Mouse (Mus musculus) kidney, postnatal 0 days (tissue): ENCODE results near the gene 6030452D12Rik. TPM values are rescaled to one million over a fixed set of nuclear protein-coding genes. Genes with fewer than 3 reads are reported as not detected.
A peak's percentile ranks its signal among the peaks of the same experiment; 100 is the strongest.

Experiments used
- ATAC-seq: fragments of 200-750 bp; cut with Nextera tagmentation; replicated peaks from 2 replicates; pipeline ENCODE4 v1.8.0; 2017; ENCODE audit warnings: low read depth, moderate number of reproducible peaks, moderate TSS enrichment, moderate library complexity; ENCODE audit not compliant: low FRiP score
- DNase-seq: peaks from one replicate; pipeline ENCODE4 v3.0.0-alpha.2; 2016; ENCODE audit warnings: low spot score
- H3K27ac ChIP-seq: fragments of 300-500 bp; sonication (generic); 2 replicates; pipeline ENCODE4 v1.5.1; 2014; ENCODE audit warnings: mild to moderate bottlenecking
- H3K27me3 ChIP-seq: fragments of 300-500 bp; sonication (generic); 2 replicates; pipeline ENCODE4 v1.6.1; 2014; ENCODE audit warnings: low read length, mixed read lengths; ENCODE audit not compliant: insufficient read depth
- H3K36me3 ChIP-seq: fragments of 300-500 bp; sonication (generic); 2 replicates; pipeline ENCODE4 v1.6.1; 2014; ENCODE audit warnings: low read length, mixed read lengths; ENCODE audit not compliant: insufficient read depth
- H3K4me1 ChIP-seq: fragments of 300-500 bp; sonication (generic); replicated peaks from 2 replicates; pipeline ENCODE4 v1.6.1; 2014; ENCODE audit warnings: antibody characterized with exemption, low read length, mixed read lengths; ENCODE audit not compliant: insufficient read depth
- H3K4me2 ChIP-seq: fragments of 300-500 bp; sonication (generic); 2 replicates; pipeline ENCODE4 v1.6.1; 2014; ENCODE audit warnings: mild to moderate bottlenecking, low read length, moderate library complexity, mixed read lengths
- H3K4me3 ChIP-seq: fragments of 300-500 bp; sonication (generic); replicated peaks from 2 replicates; pipeline ENCODE4 v1.5.1; 2014; ENCODE audit warnings: low read depth, low read length
- H3K9ac ChIP-seq: fragments of 300-500 bp; sonication (generic); 2 replicates; pipeline ENCODE4 v1.6.1; 2014; ENCODE audit warnings: low read depth, low read length
- H3K9me3 ChIP-seq: fragments of 300-500 bp; sonication (generic); replicated peaks from 2 replicates; pipeline ENCODE4 v1.6.1; 2016; ENCODE audit warnings: low read length, inconsistent platforms, mixed read lengths
- CTCF ChIP-seq: IDR thresholded peaks from 2 replicates; pipeline ENCODE4 v1.5.1; 2016; ENCODE audit warnings: antibody characterized with exemption, low read depth, mild to moderate bottlenecking, moderate library complexity
- whole genome bisulfite sequencing: fragments of 180-500 bp; shearing (Covaris S2); extraction: QIAGEN DNeasy Blood & Tissue Kit; methylation state at CpG from one replicate; pipeline ENCODE4 v1.1.7; 2014; 5-methylcytosine and 5-hydroxymethylcytosine counted together
- polyA plus RNA-seq: library from polyadenylated mRNA; unstranded; fragments of >200 nt; fragmentation: Nextera tagmentation; extraction: Ambion mirVana; gene quantifications from 2 replicates; pipeline ENCODE4 v1.2.1, GENCODE M21; 2015

The 6030452D12Rik gene
- polyA plus RNA-seq, 1 experiment from 2014 or later: not detected

GRCm38 (mm10) chr8:106550906-106551305, 50.6 kb downstream of the 6030452D12Rik start:
- Histone ChIP-seq H3K9ac (no peak overlapping the region), H3K27ac (no peak overlapping the region), H3K4me3 (no peak overlapping the region), H3K27me3 (no peaks in the 10 kb centered on the region), H3K36me3 (0 out of 2 replicates have a peak, but pooled peaks cover 7% of the 10 kb centered on the region), H3K4me2 (no peak overlapping the region), H3K4me1 (no peaks in the 10 kb centered on the region), H3K9me3 (no peaks in the 10 kb centered on the region)
- 97% methylated on average over 1 of the region's 1 CpGs for WGBS
- no peak for ATAC-seq
- no peak for TF ChIP-seq CTCF
- no peak for DNase-seq

GRCm38 (mm10) chr8:106554011-106554410, 53.7 kb downstream of the 6030452D12Rik start:
- Histone ChIP-seq H3K4me1 (no peaks in the 10 kb centered on the region), H3K27me3 (no peaks in the 10 kb centered on the region), H3K27ac (no peak overlapping the region), H3K9ac (no peak overlapping the region), H3K4me3 (no peak overlapping the region), H3K36me3 (0 out of 2 replicates have a peak, but pooled peaks cover 5% of the 10 kb centered on the region), H3K4me2 (no peak overlapping the region), H3K9me3 (no peaks in the 10 kb centered on the region)
- DNase-seq: no peak
- peak; percentile 33; the same call in 1 of the 2 replicates for TF ChIP-seq CTCF
- WGBS: 97% methylated on average over 5 of the region's 5 CpGs
- ATAC-seq: no peak

GRCm38 (mm10) chr8:106556068-106556645, 55.8 kb downstream of the 6030452D12Rik start:
- Histone ChIP-seq H3K4me1 (no peaks in the 10 kb centered on the region), H3K9ac (no peak overlapping the region), H3K9me3 (no peaks in the 10 kb centered on the region), H3K4me2 (no peak overlapping the region), H3K27me3 (no peaks in the 10 kb centered on the region), H3K4me3 (no peak overlapping the region), H3K36me3 (0 out of 2 replicates have a peak, but pooled peaks cover 5% of the 10 kb centered on the region), H3K27ac (no peak overlapping the region)
- no peak for TF ChIP-seq CTCF
- ATAC-seq: no peak
- no peak for DNase-seq
- WGBS: 62% methylated on average over 6 of the region's 7 CpGs

Other genes starting within 250 kb of the 6030452D12Rik start
- gene Smpd3, start 162.5 kb upstream of the 6030452D12Rik start, polyA plus RNA-seq: 0.27 and 0.42 TPM in 2 replicates
- gene Zfp90, start 85.2 kb upstream of the 6030452D12Rik start, polyA plus RNA-seq: 14.1 and 15.2 TPM in 2 replicates
- gene Cdh3, start 10.4 kb downstream of the 6030452D12Rik start, polyA plus RNA-seq: 20.9 and 23.3 TPM in 2 replicates
- gene Gm10073, start 72.9 kb downstream of the 6030452D12Rik start, polyA plus RNA-seq: 10.5 and 15.1 TPM in 2 replicates
- gene Cdh1, start 102.8 kb downstream of the 6030452D12Rik start, polyA plus RNA-seq: 74.0 and 89.3 TPM in 2 replicates
- 6.4 and 7.7 TPM in 2 replicates for gene Tango6, start 182.5 kb downstream of the 6030452D12Rik start, polyA plus RNA-seq